Mouse (Mus musculus): ENCODE results near the gene Yy2. TPM values are rescaled to one million over a fixed set of nuclear protein-coding genes. Genes with fewer than 3 reads are reported as not detected.

Yy2 gene
- total RNA-seq (2014; fragmentation: Nextera tagmentation): 7.1 TPM in 1 of 2 replicates, not detected in the other
- 1.9 and 5.2 TPM in 2 replicates for total RNA-seq (2017)

GRCm38 (mm10) chrX:157568840-157569239 is at the start of gene Yy2:
Gene Yy2 (minus strand): TSS chrX:157568985.
- ATAC-seq (replicated peaks; ENCODE audit: low FRiP score, low TSS enrichment, poor library complexity, severe bottlenecking): no peak

GRCm38 (mm10) chrX:157612894-157613293 is 44.1 kb upstream of the Yy2 start:
- ATAC-seq (replicated peaks; ENCODE audit: low FRiP score, low TSS enrichment, poor library complexity, severe bottlenecking): 0 out of 2 replicates have a peak, but pooled peaks have one; percentile 14

- no peak for ATAC-seq (replicated peaks; ENCODE audit: low FRiP score, low TSS enrichment, poor library complexity, severe bottlenecking)
These were observed 32.7 kb upstream of the Yy2 start for GRCm38 (mm10) chrX:157601450-157601849.

- peak; percentile 64 for ATAC-seq (replicated peaks; ENCODE audit: low FRiP score, low TSS enrichment, poor library complexity, severe bottlenecking)
These were observed 29.6 kb upstream of the Yy2 start, which contains the start of gene Mbtps2 for GRCm38 (mm10) chrX:157598186-157598996. Gene Mbtps2 (minus strand): TSS chrX:157598715.

- ATAC-seq (replicated peaks; ENCODE audit: low FRiP score, low TSS enrichment, poor library complexity, severe bottlenecking): no peak
These were observed 28.9 kb upstream of the Yy2 start for GRCm38 (mm10) chrX:157597585-157598185.

GRCm38 (mm10) chrX:157596802-157597201 is 28.0 kb upstream of the Yy2 start:
- no peak for ATAC-seq (replicated peaks; ENCODE audit: low FRiP score, low TSS enrichment, poor library complexity, severe bottlenecking)

- peak; percentile 76 for ATAC-seq (replicated peaks; ENCODE audit: low FRiP score, low TSS enrichment, poor library complexity, severe bottlenecking)
These were observed 27.1 kb upstream of the Yy2 start for GRCm38 (mm10) chrX:157595927-157596326.

- no peak for ATAC-seq (replicated peaks; ENCODE audit: low FRiP score, low TSS enrichment, poor library complexity, severe bottlenecking)
These were observed 25.8 kb upstream of the Yy2 start for GRCm38 (mm10) chrX:157594606-157595005.

- no peak for ATAC-seq (replicated peaks; ENCODE audit: low FRiP score, low TSS enrichment, poor library complexity, severe bottlenecking)
These were observed 18.2 kb upstream of the Yy2 start for GRCm38 (mm10) chrX:157587001-157587400.

- no peak for ATAC-seq (replicated peaks; ENCODE audit: low FRiP score, low TSS enrichment, poor library complexity, severe bottlenecking)
These were observed 17.6 kb upstream of the Yy2 start for GRCm38 (mm10) chrX:157586397-157586796.

- no peak for ATAC-seq (replicated peaks; ENCODE audit: low FRiP score, low TSS enrichment, poor library complexity, severe bottlenecking)
These were observed 10.4 kb upstream of the Yy2 start for GRCm38 (mm10) chrX:157579108-157579614.

GRCm38 (mm10) chrX:157574683-157575082 is 5.9 kb upstream of the Yy2 start:
- peak; percentile 84 for ATAC-seq (replicated peaks; ENCODE audit: low FRiP score, low TSS enrichment, poor library complexity, severe bottlenecking)

GRCm38 (mm10) chrX:157563794-157564193 is 5.0 kb downstream of the Yy2 start:
- ATAC-seq (replicated peaks; ENCODE audit: low FRiP score, low TSS enrichment, poor library complexity, severe bottlenecking): 0 out of 2 replicates have a peak, but pooled peaks have one; percentile 67

GRCm38 (mm10) chrX:157547082-157547481 is 21.7 kb downstream of the Yy2 start:
- no peak for ATAC-seq (replicated peaks; ENCODE audit: low FRiP score, low TSS enrichment, poor library complexity, severe bottlenecking)

Other genes starting within 250 kb of the Yy2 start
- 0.35 and 0.92 TPM in 2 replicates for gene Phex, start 153.7 kb downstream of the Yy2 start, total RNA-seq (2014; fragmentation: Nextera tagmentation)
- not detected in 2 replicates for gene Phex, start 153.7 kb downstream of the Yy2 start, total RNA-seq (2017)
- 41.1 and 47.1 TPM in 2 replicates for gene Sms, start 76.7 kb downstream of the Yy2 start, total RNA-seq (2014; fragmentation: Nextera tagmentation)
- 73.1 and 98.1 TPM in 2 replicates for gene Sms, start 76.7 kb downstream of the Yy2 start, total RNA-seq (2017)
- gene Mbtps2, start 29.7 kb upstream of the Yy2 start, total RNA-seq (2014; fragmentation: Nextera tagmentation): 16.1 and 19.5 TPM in 2 replicates
- 9.6 and 11.6 TPM in 2 replicates for gene Mbtps2, start 29.7 kb upstream of the Yy2 start, total RNA-seq (2017)
- gene Smpx, start 129.9 kb upstream of the Yy2 start, total RNA-seq (2014; fragmentation: Nextera tagmentation): not detected in 2 replicates
- not detected in 2 replicates for gene Smpx, start 129.9 kb upstream of the Yy2 start, total RNA-seq (2017)
- gene Klhl34, start 249.4 kb upstream of the Yy2 start, total RNA-seq (2014; fragmentation: Nextera tagmentation): not detected in 2 replicates
- gene Klhl34, start 249.4 kb upstream of the Yy2 start, total RNA-seq (2017): not detected in 2 replicates

All from megakaryocyte-erythroid progenitor cell, adult 5-6 weeks (primary cell).